Mouse (Mus musculus) heart, adult 2 months (tissue): ENCODE measurements around the gene Gja4. TPM values are rescaled to one million over a fixed set of nuclear protein-coding genes. Genes with fewer than 3 reads are reported as not detected.

ENCODE experiments used
- DNase-seq, 2 experiments: peaks; one replicate each; pipeline ENCODE4 v3.0.0; 2021
- H3K27ac ChIP-seq: fragments of 200-600 bp; 2 replicates; pipeline ENCODE4 v1.8.1; 2022
- H3K27me3 ChIP-seq: fragments of 200-500 bp; 2 replicates; pipeline ENCODE4 v1.6.1; 2012; ENCODE audit warnings: mild to moderate bottlenecking, low read length, inconsistent platforms, mixed read lengths; ENCODE audit not compliant: control insufficient read depth, insufficient read depth
- H3K36me3 ChIP-seq: fragments of 200-500 bp; 2 replicates; pipeline ENCODE4 v1.6.1; 2012; ENCODE audit warnings: low read length, inconsistent platforms; ENCODE audit not compliant: control insufficient read depth, insufficient read depth
- H3K4me1 ChIP-seq: fragments of 200-500 bp; 2 replicates; pipeline ENCODE4 v1.6.1; 2011; ENCODE audit warnings: low read length; ENCODE audit not compliant: control insufficient read depth, insufficient read depth
- H3K4me3 ChIP-seq: fragments of 200-600 bp; 2 replicates; pipeline ENCODE4 v1.8.1; 2022
- H3K79me2 ChIP-seq: fragments of 200-500 bp; replicated peaks from 2 replicates; pipeline ENCODE4 v1.6.1; 2012; ENCODE audit warnings: mild to moderate bottlenecking, inconsistent platforms, low read length, moderate library complexity, mixed read lengths; ENCODE audit not compliant: control insufficient read depth, insufficient read depth
- H3K9ac ChIP-seq: fragments of 200-500 bp; 2 replicates; pipeline ENCODE4 v1.6.1; 2012; ENCODE audit warnings: low read depth, mild to moderate bottlenecking, control low read depth, inconsistent platforms, low read length, mixed read lengths
- CTCF ChIP-seq: fragments of 200-600 bp; IDR thresholded peaks from 2 replicates; pipeline ENCODE4 v1.8.1; 2022; ENCODE audit warnings: antibody characterized with exemption, mild to moderate bottlenecking, moderate library complexity
- EP300 ChIP-seq: fragments of 200-500 bp; IDR thresholded peaks from 2 replicates; pipeline ENCODE4 v1.6.1; 2011; ENCODE audit warnings: low read depth, low read length, control low read depth; ENCODE audit not compliant: insufficient read depth
- POLR2A ChIP-seq: fragments of 200-500 bp; IDR thresholded peaks from 2 replicates; pipeline ENCODE4 v1.6.1; 2011; ENCODE audit warnings: mild to moderate bottlenecking, low read depth, low read length, control low read depth; ENCODE audit not compliant: insufficient read depth
- WGBS: fragments of 180-500 bp; shearing (Covaris S2); methylation state at CpG from one replicate; pipeline ENCODE4 v1.1.7; 2018; 5-methylcytosine and 5-hydroxymethylcytosine counted together
- intact Hi-C: fragments of 180-260 bp; cut with DNase I; formaldehyde crosslinking; loops from one replicate; pipeline ENCODE4 v1.15.1; 2025
- polyA plus RNA-seq: library from polyadenylated mRNA; depleted of rRNA; stranded (reverse); fragments of >200 nt; gene quantifications from 2 replicates; pipeline ENCODE4 v1.2.3, GENCODE M21; 2012
- total RNA-seq, 2 experiments: library from RNA; stranded (reverse); gene quantifications; 2 replicates each; pipeline ENCODE4 v1.2.3; 2021

The Gja4 gene
- total and polyA plus RNA-seq, 3 experiments: 12.2 to 25.1 (median 12.4) TPM

DNA sequence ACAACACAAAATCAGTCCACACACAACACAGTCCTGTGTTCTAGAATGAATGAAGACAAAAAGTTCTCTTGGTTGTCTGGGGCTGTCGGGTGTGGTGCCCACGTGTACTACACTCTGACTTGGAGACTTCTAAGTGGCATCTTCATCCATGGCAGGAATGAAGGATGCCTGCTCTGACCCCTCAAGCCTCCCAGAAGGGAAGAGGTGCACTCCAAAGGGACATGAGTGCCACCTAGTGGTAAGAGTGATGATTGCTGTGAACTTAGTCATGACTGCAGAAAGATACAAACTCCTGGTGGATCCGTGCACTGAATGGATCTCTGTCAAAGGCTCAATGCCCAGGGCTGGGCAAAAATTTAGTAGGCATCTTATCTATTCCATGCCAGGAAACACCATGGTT lies 5.8 kb upstream of the Gja4 start:
- intact Hi-C loops: loop anchor here (1.0 kb wide), 2 partner anchors 69 to 84 kb away; no protein-coding TSS in a partner anchor
- H3K36me3 ChIP-seq: no peaks in the 10 kb centered on the region
- TF ChIP-seq CTCF: peak; percentile 91
- peak; percentile 91 for TF ChIP-seq EP300
- no peak for TF ChIP-seq POLR2A
- H3K27me3 ChIP-seq: no peaks in the 10 kb centered on the region
- no peak overlapping the region for H3K4me3 ChIP-seq
- H3K79me2 ChIP-seq: no peaks in the 10 kb centered on the region
- WGBS: under 1% methylated on average over 3 of the region's 3 CpGs
- DNase-seq: peak; percentile 54 to 60
- no peaks in the 10 kb centered on the region for H3K4me1 ChIP-seq
- no peak overlapping the region for H3K9ac ChIP-seq
- no peak overlapping the region for H3K27ac ChIP-seq

GRCm38 (mm10) chr4:127317143-127317542 lies 3.3 kb upstream of the Gja4 start:
- Histone ChIP-seq H3K27me3 (peaks cover 3% of the 10 kb centered on the region; the same call in 1 of the 2 replicates), H3K4me3 (no peak overlapping the region), H3K36me3 (no peaks in the 10 kb centered on the region), H3K4me1 (no peaks in the 10 kb centered on the region), H3K79me2 (no peaks in the 10 kb centered on the region), H3K27ac (no peak overlapping the region; the same call in 1 of the 2 replicates), H3K9ac (no peak overlapping the region)
- WGBS: 55% methylated on average over 4 of the region's 4 CpGs
- TF ChIP-seq POLR2A (no peak), CTCF (peak; percentile 68), EP300 (no peak)
- intact Hi-C loops: no loop called here
- no peak for DNase-seq

DNA sequence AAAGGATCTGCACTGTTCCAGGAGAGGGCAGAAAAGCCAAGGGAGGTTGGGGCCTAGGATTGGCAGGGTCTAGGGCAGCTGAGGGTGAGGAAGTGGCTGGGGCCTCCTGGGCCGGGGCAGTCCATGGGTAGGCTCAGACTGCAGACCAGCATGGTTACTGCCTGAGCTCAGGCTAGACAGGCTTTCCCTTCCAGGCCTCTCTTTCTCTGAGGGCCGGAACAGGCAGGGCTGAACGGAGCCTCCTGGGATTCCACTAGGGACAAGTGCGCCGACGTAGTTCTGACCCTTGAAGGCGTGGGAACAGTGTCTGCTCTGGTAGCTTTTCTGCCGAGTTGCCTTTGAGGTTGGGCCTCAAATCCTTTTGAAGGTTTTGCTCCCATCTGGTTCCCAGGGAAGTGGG lies 1.9 kb upstream of the Gja4 start:
- H3K9ac ChIP-seq: peak overlapping the region; percentile 42; the same call in 1 of the 2 replicates

DNA sequence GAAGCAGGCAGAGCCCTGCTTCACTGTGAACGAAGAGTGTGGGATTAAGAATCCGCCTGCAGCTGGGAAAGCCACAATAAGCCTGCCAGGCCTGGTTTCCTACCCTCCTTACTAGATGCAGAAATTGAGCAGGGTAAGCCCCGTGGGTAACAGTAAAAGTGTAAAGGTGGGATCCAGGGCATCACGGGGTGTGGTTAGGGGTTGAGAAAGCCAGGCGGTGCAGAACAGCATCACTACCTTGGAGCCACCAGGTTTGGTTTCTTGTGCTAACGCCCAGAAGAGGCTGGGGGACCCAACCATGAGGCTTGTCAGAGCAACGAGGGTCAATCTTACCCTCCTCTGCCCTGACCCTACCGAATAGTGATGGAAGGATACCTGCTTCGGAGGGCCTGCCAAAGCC lies 746 bp upstream of the Gja4 start:
- Histone ChIP-seq H3K9ac (peak overlapping the region; percentile 27; the same call in 1 of the 2 replicates), H3K27me3 (peaks cover 3% of the 10 kb centered on the region; the same call in 1 of the 2 replicates), H3K79me2 (no peaks in the 10 kb centered on the region), H3K4me1 (no peaks in the 10 kb centered on the region), H3K27ac (peak overlapping the region; percentile 73), H3K36me3 (no peaks in the 10 kb centered on the region), H3K4me3 (peak overlapping the region; percentile 56; the same call in 1 of the 2 replicates)
- no peak for DNase-seq
- intact Hi-C loops: loop anchor here (2.0 kb wide), 1 partner anchor 36 kb away; no protein-coding TSS in a partner anchor
- TF ChIP-seq EP300 (no peak), POLR2A (no peak), CTCF (no peak)
- 69% methylated on average over 9 of the region's 9 CpGs for WGBS

More for the DNA sequence above, 1.9 kb upstream of the Gja4 start:
- Histone ChIP-seq H3K27ac (peak overlapping the region; percentile 59), H3K79me2 (no peaks in the 10 kb centered on the region), H3K27me3 (peaks cover 3% of the 10 kb centered on the region; the same call in 1 of the 2 replicates), H3K4me1 (no peaks in the 10 kb centered on the region), H3K36me3 (no peaks in the 10 kb centered on the region), H3K4me3 (no peak overlapping the region)
- peak in 1 of 2 experiments; percentile 53 for DNase-seq
- no peak for TF ChIP-seq EP300
- 0 out of 2 replicates have a peak, but pooled peaks have one; percentile 56 for TF ChIP-seq POLR2A
- TF ChIP-seq CTCF: no peak
- 74% methylated on average over 8 of the region's 8 CpGs for WGBS
- intact Hi-C loops: loop anchor here (2.0 kb wide), 1 partner anchor 37 kb away; no protein-coding TSS in a partner anchor

GRCm38 (mm10) chr4:127312349-127312748 lies 1.5 kb downstream of the Gja4 start:
- Histone ChIP-seq H3K79me2 (no peaks in the 10 kb centered on the region), H3K4me3 (peak overlapping the region; percentile 56), H3K4me1 (peaks cover 2% of the 10 kb centered on the region), H3K27ac (peak overlapping the region; percentile 77), H3K36me3 (no peaks in the 10 kb centered on the region), H3K9ac (peak overlapping the region; percentile 79), H3K27me3 (peaks cover 3% of the 10 kb centered on the region; the same call in 1 of the 2 replicates)
- WGBS: 60% methylated on average over 24 of the region's 24 CpGs
- TF ChIP-seq POLR2A (no peak), EP300 (no peak), CTCF (no peak)
- intact Hi-C loops: no loop called here
- no peak for DNase-seq

DNA sequence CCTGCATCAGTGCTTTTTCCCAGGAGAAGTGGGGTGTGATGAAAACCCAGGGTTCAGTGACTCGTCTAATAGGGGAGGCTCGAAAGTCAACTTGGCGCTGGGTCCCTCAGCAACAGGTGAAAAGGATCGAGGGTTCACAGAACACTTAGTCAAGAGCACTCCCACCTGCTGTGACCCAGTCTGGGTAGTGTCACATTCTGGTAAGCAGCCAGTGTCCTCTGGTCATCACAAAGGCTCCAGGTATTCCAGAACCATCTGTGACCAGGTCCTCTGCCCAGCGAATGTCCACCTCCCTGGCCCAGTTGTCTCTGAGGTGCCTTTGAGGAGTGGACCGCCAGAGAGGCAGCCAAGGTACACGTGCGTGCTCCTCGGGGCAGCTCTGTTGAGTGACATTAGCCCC lies 2.3 kb downstream of the Gja4 start:
- H3K9ac ChIP-seq: peak overlapping the region; percentile 79
- TF ChIP-seq CTCF (no peak), EP300 (no peak), POLR2A (no peak)
- no peaks in the 10 kb centered on the region for H3K36me3 ChIP-seq
- intact Hi-C loops: no loop called here
- peaks cover 3% of the 10 kb centered on the region; the same call in 1 of the 2 replicates for H3K27me3 ChIP-seq
- peak overlapping the region; percentile 56 for H3K4me3 ChIP-seq
- 57% methylated on average over 9 of the region's 9 CpGs for WGBS
- H3K27ac ChIP-seq: peak overlapping the region; percentile 77
- H3K4me1 ChIP-seq: peaks cover 4% of the 10 kb centered on the region
- no peaks in the 10 kb centered on the region for H3K79me2 ChIP-seq
- DNase-seq: no peak
